ENCODE assay signal across 18 mouse cellular contexts in genomic region chr13:30396431-30396830, GRCm38 (mm10).
DNase-seq lines count a peak whose midpoint lies in the region; ATAC-seq and TF ChIP-seq lines count a peak whose summit lies in the region.
"Had no signal": no experiment of that assay in that cellular context is flagged by ENCODE, and none has a peak within 500 bp of the region (broad histone marks: within the 10 kb centered on the region; RNA-seq: fewer than 3 reads in every experiment).

No protein-coding gene starts in this region.

- intact Hi-C loops in heart, postnatal 25 days (cut with DNase I): no loop called here

- no peaks in the 10 kb centered on the region; the same call in 1 of the 2 replicates for H3K9me3 ChIP-seq in lung, embryonic 16.5 days (ENCODE audit: control insufficient read depth, low read length)
- no peaks in the 10 kb centered on the region for H3K9me3 ChIP-seq in kidney, postnatal 0 days (replicated peaks; ENCODE audit: low read length)
- H3K9me3 ChIP-seq: liver, embryonic 12.5 days had no signal

- H3K4me1 ChIP-seq in lung, embryonic 16.5 days (replicated peaks; ENCODE audit: control insufficient read depth, insufficient read depth, low read length): no peaks in the 10 kb centered on the region
- 0 out of 2 replicates have a peak, but pooled peaks cover 3% of the 10 kb centered on the region for H3K4me1 ChIP-seq in kidney, postnatal 0 days (replicated peaks; ENCODE audit: insufficient read depth, low read length)
- H3K4me1 ChIP-seq: liver, embryonic 12.5 days; megakaryocyte, embryonic 14.5 days had no signal

- H3K9ac ChIP-seq in lung, embryonic 16.5 days (ENCODE audit: low read length): no peak overlapping the region
- no peak overlapping the region for H3K9ac ChIP-seq in kidney, postnatal 0 days (ENCODE audit: low read depth, low read length)
- H3K9ac ChIP-seq: liver, embryonic 12.5 days had no signal

- no peak overlapping the region for H3K4me3 ChIP-seq in lung, embryonic 16.5 days (ENCODE audit: low read length)
- no peak overlapping the region for H3K4me3 ChIP-seq in kidney, postnatal 0 days (replicated peaks; ENCODE audit: low read depth, low read length)
- H3K4me3 ChIP-seq: liver, embryonic 12.5 days; megakaryocyte, embryonic 14.5 days had no signal

- 72% methylated on average over 3 of the region's 3 CpGs for WGBS in lung, embryonic 16.5 days
- WGBS in kidney, postnatal 0 days: 65% methylated on average over 3 of the region's 3 CpGs

- TF ChIP-seq CTCF in kidney, postnatal 0 days (IDR thresholded peaks at IDR 0.05; ENCODE audit: low read depth): no peak

- peak; percentile 7 to 43 for DNase-seq in heart, adult 9 months (ENCODE audit: low spot score in 2 of 2)
- no peak for DNase-seq in heart, postnatal 25 days (ENCODE audit: low spot score)
- no peak for DNase-seq in lung, adult 18-20 months
- DNase-seq in kidney, postnatal 0 days (ENCODE audit: low spot score): peak; percentile 78
- DNase-seq in mesoderm, embryonic 11.5 days (ENCODE audit: low read depth, low spot score): peak; percentile 12
- no peak for DNase-seq in layer of hippocampus, adult 18-20 months (ENCODE audit: low spot score in 2 of 2)
- DNase-seq in adrenal gland, adult 2 months: no peak
- DNase-seq: cerebellum, postnatal 10 days; gastrocnemius, postnatal 14 days; layer of hippocampus, postnatal 36 days; left cerebral cortex, postnatal 4 days; right cerebral cortex, adult 18-20 months; thymus, postnatal 4 days had no signal

- no peak for ATAC-seq in lung, embryonic 16.5 days (ENCODE audit: low read depth)
- ATAC-seq in kidney, postnatal 0 days (replicated peaks; ENCODE audit: low FRiP score, low read depth): no peak
- ATAC-seq: hindbrain, embryonic 16.5 days; liver, embryonic 12.5 days had no signal

- no peak overlapping the region for H3K4me2 ChIP-seq in lung, embryonic 16.5 days (ENCODE audit: low read depth, low read length)
- no peak overlapping the region for H3K4me2 ChIP-seq in kidney, postnatal 0 days (ENCODE audit: low read length)
- H3K4me2 ChIP-seq: liver, embryonic 12.5 days had no signal

- H3K27me3 ChIP-seq in lung, embryonic 16.5 days (ENCODE audit: control insufficient read depth, insufficient read depth, low read depth, low read length): no peaks in the 10 kb centered on the region
- H3K27me3 ChIP-seq in kidney, postnatal 0 days (ENCODE audit: insufficient read depth, low read length): no peaks in the 10 kb centered on the region
- H3K27me3 ChIP-seq: liver, embryonic 12.5 days; megakaryocyte, embryonic 14.5 days; Patski had no signal

- peak overlapping the region; percentile 67 for H3K27ac ChIP-seq in lung, embryonic 16.5 days (ENCODE audit: low read length)
- H3K27ac ChIP-seq in kidney, postnatal 0 days: peak overlapping the region; percentile 86
- H3K27ac ChIP-seq: liver, embryonic 12.5 days had no signal

- H3K36me3 ChIP-seq in lung, embryonic 16.5 days (ENCODE audit: control insufficient read depth, insufficient read depth, low read length): no peaks in the 10 kb centered on the region
- no peaks in the 10 kb centered on the region for H3K36me3 ChIP-seq in kidney, postnatal 0 days (ENCODE audit: insufficient read depth, low read length)
- H3K36me3 ChIP-seq: liver, embryonic 12.5 days had no signal

Comparison
In these comparisons a context has a peak if more than half of its experiments do, and no peak if none do; other contexts are left out.
1. DNase-seq: peak in heart, adult 9 months (2 of 2), kidney, postnatal 0 days (single experiment) and mesoderm, embryonic 11.5 days (single experiment); none in heart, postnatal 25 days (single experiment), lung, adult 18-20 months (0 of 2), layer of hippocampus, adult 18-20 months (0 of 2) and adrenal gland, adult 2 months (single experiment).